Comparison of ENCODE assay signal across 9 mouse cellular contexts in the genomic region with DNA sequence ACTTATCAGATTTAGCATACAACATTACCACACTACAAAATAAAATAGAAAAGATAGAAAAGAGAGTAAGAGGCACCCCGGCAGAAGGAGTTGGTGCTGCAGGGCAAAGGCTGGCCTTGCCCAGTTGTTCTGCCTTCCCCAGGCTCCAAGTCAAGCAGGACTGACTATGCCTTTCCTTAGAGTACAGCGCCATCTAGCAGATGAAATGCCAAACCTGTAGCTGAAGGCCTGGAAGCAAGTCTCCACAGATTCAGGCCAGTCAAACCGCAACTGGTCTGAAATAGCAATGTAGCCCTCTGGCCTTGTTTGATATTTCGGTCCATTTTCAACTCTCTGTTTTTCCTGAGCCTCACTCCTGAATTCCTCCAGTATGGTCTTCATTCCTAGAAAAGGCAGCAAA.
DNase-seq lines count a peak whose midpoint lies in the region; ATAC-seq and TF ChIP-seq lines count a peak whose summit lies in the region.
"Had no signal": no experiment of that assay in that cellular context is flagged by ENCODE, and none has a peak within 500 bp of the region (broad histone marks: within the 10 kb centered on the region; RNA-seq: fewer than 3 reads in every experiment).

No protein-coding gene starts in this region.

- WGBS in thymus, adult 2 months: 55% methylated on average over 4 of the region's 4 CpGs
- 30% methylated on average over 4 of the region's 4 CpGs for WGBS in embryonic facial prominence, embryonic 14.5 days
- WGBS in heart, embryonic 10.5 days: 57% methylated on average over 4 of the region's 4 CpGs
- WGBS in liver, embryonic 11.5 days: 49% methylated on average over 4 of the region's 4 CpGs

- H3K36me3 ChIP-seq in thymus, adult 2 months (ENCODE audit: control insufficient read depth, insufficient read depth, low read length): no peaks in the 10 kb centered on the region
- H3K36me3 ChIP-seq in embryonic facial prominence, embryonic 14.5 days (ENCODE audit: control insufficient read depth, insufficient read depth, low read length): no peaks in the 10 kb centered on the region
- H3K36me3 ChIP-seq in heart, embryonic 10.5 days: no peaks in the 10 kb centered on the region
- H3K36me3 ChIP-seq in liver, embryonic 11.5 days (ENCODE audit: control insufficient read depth, insufficient read depth, low read length): no peaks in the 10 kb centered on the region
- H3K36me3 ChIP-seq: G1E had no signal

- H3K9ac ChIP-seq in embryonic facial prominence, embryonic 14.5 days (ENCODE audit: low read depth, low read length): no peak overlapping the region
- no peak overlapping the region for H3K9ac ChIP-seq in liver, embryonic 11.5 days (ENCODE audit: low read depth, low read length)

- H3K9me3 ChIP-seq in embryonic facial prominence, embryonic 14.5 days (ENCODE audit: control insufficient read depth, low read length): no peaks in the 10 kb centered on the region
- no peaks in the 10 kb centered on the region for H3K9me3 ChIP-seq in heart, embryonic 10.5 days
- no peaks in the 10 kb centered on the region for H3K9me3 ChIP-seq in liver, embryonic 11.5 days (ENCODE audit: control insufficient read depth, low read length)
- H3K9me3 ChIP-seq: G1E had no signal

- no peak overlapping the region for H3K27ac ChIP-seq in thymus, adult 2 months (ENCODE audit: control insufficient read depth, insufficient read depth, low read length)
- H3K27ac ChIP-seq in embryonic facial prominence, embryonic 14.5 days (replicated peaks; ENCODE audit: low read depth, low read length): no peak overlapping the region
- no peak overlapping the region for H3K27ac ChIP-seq in heart, embryonic 10.5 days
- H3K27ac ChIP-seq in liver, embryonic 11.5 days (ENCODE audit: low read depth, low read length): no peak overlapping the region

- no peaks in the 10 kb centered on the region for H3K27me3 ChIP-seq in thymus, adult 2 months (ENCODE audit: control insufficient read depth, insufficient read depth, low read length)
- H3K27me3 ChIP-seq in embryonic facial prominence, embryonic 14.5 days (replicated peaks; ENCODE audit: control insufficient read depth, insufficient read depth, low read length): no peaks in the 10 kb centered on the region
- peaks cover 6% of the 10 kb centered on the region; the same call in 1 of the 2 replicates for H3K27me3 ChIP-seq in heart, embryonic 10.5 days (ENCODE audit: insufficient read depth, poor library complexity, severe bottlenecking)
- no peaks in the 10 kb centered on the region for H3K27me3 ChIP-seq in liver, embryonic 11.5 days (replicated peaks; ENCODE audit: control insufficient read depth, insufficient read depth, low read length)

- TF ChIP-seq CTCF in thymus, adult 2 months (IDR thresholded peaks at IDR 0.05; ENCODE audit: borderline replicate concordance, control insufficient read depth, extremely low read depth, insufficient read depth, low read length, poor library complexity): no peak

- H3K4me1 ChIP-seq in thymus, adult 2 months (replicated peaks; ENCODE audit: control insufficient read depth, insufficient read depth, low read length): no peaks in the 10 kb centered on the region
- peaks cover 13% of the 10 kb centered on the region; the same call in 1 of the 2 replicates for H3K4me1 ChIP-seq in embryonic facial prominence, embryonic 14.5 days (ENCODE audit: control insufficient read depth, insufficient read depth, low read length)
- peaks cover 9% of the 10 kb centered on the region; the same call in 1 of the 2 replicates for H3K4me1 ChIP-seq in heart, embryonic 10.5 days
- H3K4me1 ChIP-seq in liver, embryonic 11.5 days (replicated peaks; ENCODE audit: control insufficient read depth, insufficient read depth, low read length): no peaks in the 10 kb centered on the region

- no peak for TF ChIP-seq POLR2A in thymus, adult 2 months (IDR thresholded peaks at IDR 0.05; ENCODE audit: control insufficient read depth, extremely low read depth, insufficient read depth, low read length, poor library complexity)

- DNase-seq in thymus, adult 2 months: peak; percentile 5
- DNase-seq in thymus, postnatal 36 days: no peak
- peak; percentile 92 for DNase-seq in embryonic facial prominence, embryonic 14.5 days (ENCODE audit: low spot score)
- peak; percentile 86 for DNase-seq in heart, embryonic 10.5 days (ENCODE audit: low spot score)
- DNase-seq in kidney, postnatal 10 days: peak; percentile 87
- DNase-seq in liver, embryonic 11.5 days (ENCODE audit: low spot score): peak; percentile 36
- peak; percentile 61 for DNase-seq in testis, postnatal 14 days (ENCODE audit: low spot score)

- H3K4me3 ChIP-seq in thymus, adult 2 months (ENCODE audit: control insufficient read depth, insufficient read depth, low read length): no peak overlapping the region
- H3K4me3 ChIP-seq in embryonic facial prominence, embryonic 14.5 days (ENCODE audit: low read depth, low read length): no peak overlapping the region
- no peak overlapping the region for H3K4me3 ChIP-seq in heart, embryonic 10.5 days
- H3K4me3 ChIP-seq in liver, embryonic 11.5 days (ENCODE audit: low read depth, low read length): no peak overlapping the region

- H3K4me2 ChIP-seq in embryonic facial prominence, embryonic 14.5 days (ENCODE audit: low read depth, low read length): no peak overlapping the region
- no peak overlapping the region for H3K4me2 ChIP-seq in liver, embryonic 11.5 days

- ATAC-seq in embryonic facial prominence, embryonic 14.5 days (ENCODE audit: low read depth): peak; percentile 84
- ATAC-seq in liver, embryonic 11.5 days (replicated peaks; ENCODE audit: low FRiP score): no peak
- ATAC-seq in neutrophil, adult 5-6 weeks (ENCODE audit: extremely low read depth, insufficient number of reproducible peaks, low FRiP score, poor library complexity, severe bottlenecking): peak; percentile 83; the same call in 1 of the 2 replicates

Comparison
In these comparisons a context has a peak if more than half of its experiments do, and no peak if none do; other contexts are left out.
1. DNase-seq: peak in thymus, adult 2 months (single experiment), embryonic facial prominence, embryonic 14.5 days (single experiment), heart, embryonic 10.5 days (single experiment), kidney, postnatal 10 days (single experiment), liver, embryonic 11.5 days (single experiment) and testis, postnatal 14 days (single experiment); none in thymus, postnatal 36 days (0 of 2).